Mouse (Mus musculus): ENCODE data around the gene Stmn1. TPM values are rescaled to one million over a fixed set of nuclear protein-coding genes. Genes with fewer than 3 reads are reported as not detected.

Gene Stmn1
- polyA plus RNA-seq, 1 experiment, result 901 TPM

- TF ChIP-seq CTCF (IDR thresholded peaks at IDR 0.05; ENCODE audit: extremely low read depth, insufficient read depth, low read length) (no peak), POLR2A (IDR thresholded peaks at IDR 0.05; ENCODE audit: extremely low read depth, insufficient read depth, low read length) (no peak)
- peaks cover 21% of the 10 kb centered on the region for H3K4me1 ChIP-seq (ENCODE audit: control insufficient read depth, insufficient read depth, low read length)
- no peak overlapping the region for H3K4me3 ChIP-seq (ENCODE audit: insufficient read depth, low read length)
- 0 out of 2 replicates have a peak overlapping the region, but pooled peaks have one; percentile 14 for H3K27ac ChIP-seq (ENCODE audit: insufficient read depth, low read length)
Measured at GRCm38 (mm10) chr4:134453619-134454400, 14.3 kb upstream of the Stmn1 start.

GRCm38 (mm10) chr4:134455310-134455709 lies 12.8 kb upstream of the Stmn1 start:
- no peak for TF ChIP-seq POLR2A (IDR thresholded peaks at IDR 0.05; ENCODE audit: extremely low read depth, insufficient read depth, low read length)
- no peak for TF ChIP-seq CTCF (IDR thresholded peaks at IDR 0.05; ENCODE audit: extremely low read depth, insufficient read depth, low read length)
- no peak overlapping the region for H3K4me3 ChIP-seq (ENCODE audit: insufficient read depth, low read length)
- peaks cover 15% of the 10 kb centered on the region for H3K4me1 ChIP-seq (ENCODE audit: control insufficient read depth, insufficient read depth, low read length)
- no peak overlapping the region for H3K27ac ChIP-seq (ENCODE audit: insufficient read depth, low read length)

- no peak overlapping the region for H3K4me3 ChIP-seq (ENCODE audit: insufficient read depth, low read length)
- peaks cover 4% of the 10 kb centered on the region for H3K4me1 ChIP-seq (ENCODE audit: control insufficient read depth, insufficient read depth, low read length)
- H3K27ac ChIP-seq (ENCODE audit: insufficient read depth, low read length), result no peak overlapping the region
- TF ChIP-seq CTCF (IDR thresholded peaks at IDR 0.05; ENCODE audit: extremely low read depth, insufficient read depth, low read length), result no peak
- TF ChIP-seq POLR2A (IDR thresholded peaks at IDR 0.05; ENCODE audit: extremely low read depth, insufficient read depth, low read length), result no peak
Measured at GRCm38 (mm10) chr4:134457130-134457825, 10.8 kb upstream of the Stmn1 start.

- no peak for TF ChIP-seq POLR2A (IDR thresholded peaks at IDR 0.05; ENCODE audit: extremely low read depth, insufficient read depth, low read length)
- no peak for TF ChIP-seq CTCF (IDR thresholded peaks at IDR 0.05; ENCODE audit: extremely low read depth, insufficient read depth, low read length)
- H3K4me1 ChIP-seq (ENCODE audit: control insufficient read depth, insufficient read depth, low read length), result no peaks in the 10 kb centered on the region
- H3K27ac ChIP-seq (ENCODE audit: insufficient read depth, low read length), result no peak overlapping the region
- no peak overlapping the region for H3K4me3 ChIP-seq (ENCODE audit: insufficient read depth, low read length)
Measured at GRCm38 (mm10) chr4:134458856-134459255, 9.3 kb upstream of the Stmn1 start.

- H3K27ac ChIP-seq (ENCODE audit: insufficient read depth, low read length), result no peak overlapping the region
- H3K4me3 ChIP-seq (ENCODE audit: insufficient read depth, low read length), result no peak overlapping the region
- no peaks in the 10 kb centered on the region for H3K4me1 ChIP-seq (ENCODE audit: control insufficient read depth, insufficient read depth, low read length)
- no peak for TF ChIP-seq CTCF (IDR thresholded peaks at IDR 0.05; ENCODE audit: extremely low read depth, insufficient read depth, low read length)
- no peak for TF ChIP-seq POLR2A (IDR thresholded peaks at IDR 0.05; ENCODE audit: extremely low read depth, insufficient read depth, low read length)
Measured at GRCm38 (mm10) chr4:134460277-134460676, 7.8 kb upstream of the Stmn1 start.

- Histone ChIP-seq H3K4me3 (ENCODE audit: insufficient read depth, low read length) (no peak overlapping the region), H3K27ac (ENCODE audit: insufficient read depth, low read length) (no peak overlapping the region), H3K4me1 (ENCODE audit: control insufficient read depth, insufficient read depth, low read length) (peaks cover 5% of the 10 kb centered on the region)
- TF ChIP-seq POLR2A (IDR thresholded peaks at IDR 0.05; ENCODE audit: extremely low read depth, insufficient read depth, low read length) (no peak), CTCF (IDR thresholded peaks at IDR 0.05; ENCODE audit: extremely low read depth, insufficient read depth, low read length) (no peak)
Measured at GRCm38 (mm10) chr4:134461252-134461651, 6.9 kb upstream of the Stmn1 start.

- Histone ChIP-seq H3K27ac (ENCODE audit: insufficient read depth, low read length) (peak overlapping the region; percentile 41), H3K4me1 (ENCODE audit: control insufficient read depth, insufficient read depth, low read length) (peaks cover 8% of the 10 kb centered on the region), H3K4me3 (ENCODE audit: insufficient read depth, low read length) (no peak overlapping the region)
- TF ChIP-seq CTCF (IDR thresholded peaks at IDR 0.05; ENCODE audit: extremely low read depth, insufficient read depth, low read length) (no peak), POLR2A (IDR thresholded peaks at IDR 0.05; ENCODE audit: extremely low read depth, insufficient read depth, low read length) (no peak)
Measured at GRCm38 (mm10) chr4:134465789-134466188, 2.3 kb upstream of the Stmn1 start.

GRCm38 (mm10) chr4:134466381-134467262 lies 1.5 kb upstream of the Stmn1 start:
- Histone ChIP-seq H3K4me3 (ENCODE audit: insufficient read depth, low read length) (no peak overlapping the region), H3K27ac (ENCODE audit: insufficient read depth, low read length) (peak overlapping the region; percentile 41)

More at GRCm38 (mm10) chr4:134466381-134467262, 1.5 kb upstream of the Stmn1 start:
- no peak for TF ChIP-seq CTCF (IDR thresholded peaks at IDR 0.05; ENCODE audit: extremely low read depth, insufficient read depth, low read length)
- no peak for TF ChIP-seq POLR2A (IDR thresholded peaks at IDR 0.05; ENCODE audit: extremely low read depth, insufficient read depth, low read length)
- peaks cover 8% of the 10 kb centered on the region for H3K4me1 ChIP-seq (ENCODE audit: control insufficient read depth, insufficient read depth, low read length)

All from cortical plate, adult 2 months (tissue).